ENCODE assay signal across 26 mouse cellular contexts in genomic region chr17:62787855-62788254, GRCm38 (mm10).
DNase-seq lines count a peak whose midpoint lies in the region; ATAC-seq lines count a peak whose summit lies in the region.
"Had no signal": no experiment of that assay in that cellular context is flagged by ENCODE, and none has a peak within 500 bp of the region (broad histone marks: within the 10 kb centered on the region; RNA-seq: fewer than 3 reads in every experiment).

No protein-coding gene starts in this region.

- H3K27me3 ChIP-seq in kidney, embryonic 15.5 days: no peaks in the 10 kb centered on the region
- H3K27me3 ChIP-seq in midbrain, embryonic 13.5 days: peaks cover 35% of the 10 kb centered on the region
- 0 out of 2 replicates have a peak, but pooled peaks cover 2% of the 10 kb centered on the region for H3K27me3 ChIP-seq in midbrain, embryonic 15.5 days (replicated peaks)
- H3K27me3 ChIP-seq: heart, embryonic 15.5 days; hindbrain, embryonic 13.5 days had no signal

- H3K36me3 ChIP-seq in kidney, embryonic 15.5 days: no peaks in the 10 kb centered on the region
- H3K36me3 ChIP-seq in midbrain, embryonic 13.5 days: no peaks in the 10 kb centered on the region
- no peaks in the 10 kb centered on the region for H3K36me3 ChIP-seq in midbrain, embryonic 15.5 days (replicated peaks)
- H3K36me3 ChIP-seq: forebrain, embryonic 10.5 days; heart, embryonic 15.5 days; hindbrain, embryonic 10.5 days; hindbrain, embryonic 13.5 days had no signal

- DNase-seq in kidney, adult 11 months: no peak
- DNase-seq in 416B (ENCODE audit: low read depth): peak; percentile 2
- DNase-seq in embryo, embryonic 10 days (ENCODE audit: low spot score): no peak
- DNase-seq: adrenal gland, adult 8-10 months; adrenal gland, postnatal 25 days; cerebellum, adult 11-12 months; cerebellum, adult 8-10 months; cerebellum, postnatal 10 days; cerebellum, postnatal 36 days; gastrocnemius, postnatal 10 days; gastrocnemius, postnatal 36 days; heart, postnatal 10 days; heart, postnatal 36 days had no signal

- H3K4me3 ChIP-seq in kidney, embryonic 15.5 days (replicated peaks): no peak overlapping the region
- no peak overlapping the region for H3K4me3 ChIP-seq in midbrain, embryonic 13.5 days (replicated peaks)
- H3K4me3 ChIP-seq in midbrain, embryonic 15.5 days: no peak overlapping the region
- H3K4me3 ChIP-seq: forebrain, embryonic 10.5 days; forebrain, embryonic 13.5 days; heart, embryonic 15.5 days; hindbrain, embryonic 10.5 days; hindbrain, embryonic 13.5 days had no signal

- 42% methylated on average over 3 of the region's 3 CpGs for WGBS in kidney, embryonic 15.5 days
- WGBS in midbrain, embryonic 13.5 days: 14% methylated on average over 3 of the region's 3 CpGs
- 17% methylated on average over 3 of the region's 3 CpGs for WGBS in midbrain, embryonic 15.5 days

- H3K4me1 ChIP-seq in kidney, embryonic 15.5 days: peaks cover 53% of the 10 kb centered on the region
- H3K4me1 ChIP-seq in midbrain, embryonic 13.5 days (replicated peaks): peaks cover 77% of the 10 kb centered on the region
- peaks cover 62% of the 10 kb centered on the region for H3K4me1 ChIP-seq in midbrain, embryonic 15.5 days

- ATAC-seq in kidney, embryonic 15.5 days (replicated peaks; ENCODE audit: low FRiP score): no peak
- no peak for ATAC-seq in midbrain, embryonic 13.5 days
- ATAC-seq in midbrain, embryonic 15.5 days (replicated peaks): no peak
- ATAC-seq: activated CD4-positive, CD25-positive, alpha-beta regulatory T cell, adult 4 months; CD4-positive, CD25-positive, alpha-beta regulatory T cell, adult 4 months; forebrain, embryonic 13.5 days; forebrain, embryonic 16.5 days; hindbrain, embryonic 16.5 days had no signal

- H3K4me2 ChIP-seq in kidney, embryonic 15.5 days: peak overlapping the region; percentile 10; the same call in 1 of the 2 replicates
- H3K4me2 ChIP-seq in midbrain, embryonic 13.5 days (replicated peaks): 0 out of 2 replicates have a peak overlapping the region, but pooled peaks have one; percentile 31
- H3K4me2 ChIP-seq in midbrain, embryonic 15.5 days: no peak overlapping the region
- H3K4me2 ChIP-seq: forebrain, embryonic 13.5 days; heart, embryonic 11.5 days; heart, embryonic 15.5 days; hindbrain, embryonic 13.5 days had no signal

- H3K9ac ChIP-seq in kidney, embryonic 15.5 days: no peak overlapping the region
- no peak overlapping the region for H3K9ac ChIP-seq in midbrain, embryonic 13.5 days (replicated peaks)
- no peak overlapping the region for H3K9ac ChIP-seq in midbrain, embryonic 15.5 days
- H3K9ac ChIP-seq: forebrain, embryonic 13.5 days; heart, embryonic 15.5 days; hindbrain, embryonic 13.5 days had no signal

- no peaks in the 10 kb centered on the region for H3K9me3 ChIP-seq in kidney, embryonic 15.5 days (replicated peaks)
- no peaks in the 10 kb centered on the region for H3K9me3 ChIP-seq in midbrain, embryonic 13.5 days
- H3K9me3 ChIP-seq in midbrain, embryonic 15.5 days: no peaks in the 10 kb centered on the region
- H3K9me3 ChIP-seq: forebrain, embryonic 10.5 days; forebrain, embryonic 13.5 days; heart, embryonic 15.5 days; hindbrain, embryonic 10.5 days; hindbrain, embryonic 13.5 days had no signal

- peak overlapping the region; percentile 33; the same call in 1 of the 2 replicates for H3K27ac ChIP-seq in kidney, embryonic 15.5 days
- no peak overlapping the region; the same call in 1 of the 2 replicates for H3K27ac ChIP-seq in midbrain, embryonic 13.5 days
- no peak overlapping the region for H3K27ac ChIP-seq in midbrain, embryonic 15.5 days
- H3K27ac ChIP-seq: forebrain, embryonic 10.5 days; forebrain, embryonic 13.5 days; heart, embryonic 15.5 days; hindbrain, embryonic 10.5 days; hindbrain, embryonic 13.5 days had no signal
